Mouse (Mus musculus): Measurements from ENCODE around the gene Rbfox3.

- TF ChIP-seq EP300 (IDR thresholded peaks at IDR 0.05; ENCODE audit: low read depth) (no peak), CTCF (IDR thresholded peaks at IDR 0.05; ENCODE audit: low read depth) (no peak)
These were observed 36.8 kb downstream of the Rbfox3 start for GRCm38 (mm10) chr11:118874487-118875095.

Data from liver, embryonic 14.5 days (tissue).